Mouse (Mus musculus): ENCODE results near the gene Fermt2. TPM values are rescaled to one million over a fixed set of nuclear protein-coding genes. Genes with fewer than 3 reads are reported as not detected.
"Not testable (repeated sequence)": the region's sequence is repeated elsewhere in the genome, so short reads cannot be mapped to it uniquely, and the experiment has no call there.

Fermt2 gene
- total RNA-seq, 1 experiment from 2014 or later: not detected

GRCm38 (mm10) chr14:45469446-45469845 is 60.5 kb downstream of the Fermt2 start:
- no peak for ATAC-seq (replicated peaks; ENCODE audit: low read depth, poor library complexity, severe bottlenecking)

- not testable (repeated sequence) for ATAC-seq (replicated peaks; ENCODE audit: low read depth, poor library complexity, severe bottlenecking)
These were observed 63.5 kb downstream of the Fermt2 start for GRCm38 (mm10) chr14:45466371-45466770.

DNA sequence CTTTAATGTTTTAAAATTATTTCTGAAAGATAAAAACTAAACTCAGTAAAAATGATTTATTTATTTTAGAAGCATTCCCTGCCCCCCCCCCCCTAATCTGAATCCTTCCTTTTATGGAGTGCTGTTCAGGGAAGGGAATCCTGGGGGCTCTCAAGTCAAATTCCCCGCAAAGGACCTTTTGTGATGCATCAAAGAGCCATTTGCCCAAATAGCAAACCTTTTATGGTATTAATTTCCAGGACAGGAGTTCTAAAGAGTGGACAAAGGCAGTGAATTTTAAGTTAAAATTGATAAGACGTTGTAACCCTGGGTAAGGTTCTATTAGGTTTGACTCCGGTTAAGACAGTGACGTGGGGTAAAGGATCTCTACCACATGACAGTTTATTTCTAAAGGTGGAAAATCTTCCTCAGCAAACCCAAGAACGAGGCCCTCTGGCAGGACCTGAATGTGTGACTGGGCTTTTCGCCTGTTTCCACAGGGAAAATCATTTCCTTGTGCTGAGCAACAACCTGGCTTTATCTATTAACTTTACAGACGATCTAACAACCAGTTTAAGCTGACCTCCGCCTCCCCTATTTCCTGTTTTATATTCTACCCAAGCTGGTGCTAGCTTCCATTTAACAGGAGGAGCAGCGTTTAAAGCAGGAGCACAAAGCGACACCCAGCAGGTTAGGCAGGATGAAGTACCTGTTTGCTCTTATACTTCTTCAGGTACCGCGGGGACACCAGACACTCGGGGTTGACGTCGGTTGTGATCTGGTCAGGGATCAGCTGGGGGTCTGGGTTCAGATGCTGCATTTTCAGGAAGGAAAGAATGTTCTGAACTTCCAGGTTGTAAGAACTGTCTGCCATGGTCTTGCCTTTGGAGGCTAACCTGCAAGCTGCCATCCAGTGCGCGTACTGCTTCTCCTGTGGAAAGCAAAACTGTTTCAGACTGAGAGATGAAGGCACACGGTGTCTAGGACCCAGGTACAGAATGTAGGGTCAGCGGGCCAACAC is 65.6 kb downstream of the Fermt2 start:
- no peak for ATAC-seq (replicated peaks; ENCODE audit: low read depth, poor library complexity, severe bottlenecking)

GRCm38 (mm10) chr14:45463599-45463998 is 66.3 kb downstream of the Fermt2 start:
- no peak for ATAC-seq (replicated peaks; ENCODE audit: low read depth, poor library complexity, severe bottlenecking)

DNA sequence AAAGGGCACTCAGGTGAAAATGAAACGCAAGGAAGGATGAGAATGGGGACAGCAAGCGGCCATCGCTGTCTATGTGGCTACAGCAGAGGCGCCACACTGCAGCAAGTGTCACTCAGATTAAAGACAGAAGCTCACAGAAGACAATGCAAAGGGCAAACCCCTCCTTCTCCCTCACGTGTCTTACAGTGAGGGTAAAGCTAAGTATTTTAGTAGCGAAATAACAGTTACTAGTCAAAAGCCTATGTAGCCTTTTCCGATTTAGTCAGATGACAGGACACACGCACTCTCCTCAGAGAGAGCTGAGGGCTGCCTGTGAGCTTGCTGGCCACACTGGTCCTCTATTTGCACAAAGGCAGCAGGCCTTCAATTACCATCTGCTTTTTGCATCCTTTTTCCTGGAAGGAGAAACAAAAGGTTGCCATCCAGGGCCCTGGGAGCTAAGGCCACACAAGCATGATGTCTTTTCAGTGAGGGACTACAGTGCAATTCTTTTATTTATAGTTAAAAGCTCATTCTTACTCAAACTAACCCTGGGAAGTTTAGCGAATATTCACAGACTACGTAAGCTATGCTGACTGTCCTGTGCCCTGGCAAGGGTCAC is 66.9 kb downstream of the Fermt2 start:
- no peak for ATAC-seq (replicated peaks; ENCODE audit: low read depth, poor library complexity, severe bottlenecking)

GRCm38 (mm10) chr14:45462374-45462773 is 67.5 kb downstream of the Fermt2 start:
- no peak for ATAC-seq (replicated peaks; ENCODE audit: low read depth, poor library complexity, severe bottlenecking)

DNA sequence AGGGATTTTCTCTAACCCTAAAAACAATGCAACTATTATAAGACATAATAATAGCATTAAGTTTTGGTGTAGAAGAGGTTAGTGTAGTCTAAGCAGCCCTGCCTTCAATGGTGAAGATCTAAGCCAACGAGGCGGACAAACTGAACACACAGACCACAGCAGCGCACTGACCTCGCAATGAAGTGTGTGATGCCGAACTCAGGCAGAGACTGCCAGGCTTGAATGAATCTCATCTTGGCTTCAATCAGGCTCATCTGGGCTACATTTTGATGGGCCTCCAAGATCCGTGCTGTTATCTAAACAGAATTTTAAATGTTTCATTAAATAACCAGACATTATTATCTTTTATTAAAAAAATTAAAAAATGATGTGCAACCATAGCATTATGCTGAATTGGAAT is 68.0 kb downstream of the Fermt2 start:
- no peak for ATAC-seq (replicated peaks; ENCODE audit: low read depth, poor library complexity, severe bottlenecking)

- ATAC-seq (replicated peaks; ENCODE audit: low read depth, poor library complexity, severe bottlenecking): no peak
These were observed 69.4 kb downstream of the Fermt2 start for GRCm38 (mm10) chr14:45460491-45460890.

- no peak for ATAC-seq (replicated peaks; ENCODE audit: low read depth, poor library complexity, severe bottlenecking)
These were observed 70.0 kb downstream of the Fermt2 start for GRCm38 (mm10) chr14:45459877-45460276.

GRCm38 (mm10) chr14:45457003-45457402 is 72.9 kb downstream of the Fermt2 start:
- ATAC-seq (replicated peaks; ENCODE audit: low read depth, poor library complexity, severe bottlenecking): no peak

GRCm38 (mm10) chr14:45456502-45456846 is 73.4 kb downstream of the Fermt2 start:
- no peak for ATAC-seq (replicated peaks; ENCODE audit: low read depth, poor library complexity, severe bottlenecking)

GRCm38 (mm10) chr14:45455651-45456501 is 74.0 kb downstream of the Fermt2 start:
- no peak for ATAC-seq (replicated peaks; ENCODE audit: low read depth, poor library complexity, severe bottlenecking)

- ATAC-seq (replicated peaks; ENCODE audit: low read depth, poor library complexity, severe bottlenecking): no peak
These were observed 76.2 kb downstream of the Fermt2 start for GRCm38 (mm10) chr14:45453538-45454233.

DNA sequence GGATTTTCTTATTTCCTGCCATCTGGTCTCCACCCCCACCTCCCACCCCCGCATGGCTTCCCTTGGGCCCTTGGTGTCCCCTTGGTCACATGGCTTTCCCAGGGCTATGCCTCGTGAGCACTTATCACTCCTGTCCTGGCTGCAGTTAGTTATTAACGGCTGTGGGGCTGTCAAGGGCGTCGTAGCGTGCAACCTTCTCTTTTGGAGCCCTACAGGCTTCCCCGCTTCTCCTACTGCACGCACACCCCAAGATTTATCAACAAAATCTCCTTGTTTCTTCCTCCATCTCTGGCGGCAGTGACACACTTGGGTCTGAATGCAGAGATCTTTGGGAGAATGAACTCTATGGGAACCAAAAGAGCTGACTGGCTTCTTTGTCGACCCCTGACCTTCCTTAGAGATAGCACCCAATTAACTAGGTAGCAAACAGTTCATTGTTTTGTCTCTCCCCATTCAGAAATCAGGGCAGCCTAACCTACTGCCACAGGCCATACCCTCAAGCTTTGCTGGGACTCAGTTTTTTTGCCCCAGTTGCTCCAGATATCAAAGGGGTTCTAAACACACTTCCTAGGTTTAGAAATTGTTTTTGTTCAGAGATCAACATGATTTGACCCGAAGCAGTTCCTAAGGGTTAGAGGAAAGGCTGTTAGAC is 76.9 kb downstream of the Fermt2 start:
- no peak for ATAC-seq (replicated peaks; ENCODE audit: low read depth, poor library complexity, severe bottlenecking)

GRCm38 (mm10) chr14:45452148-45452547 is 77.8 kb downstream of the Fermt2 start:
- ATAC-seq (replicated peaks; ENCODE audit: low read depth, poor library complexity, severe bottlenecking): no peak

DNA sequence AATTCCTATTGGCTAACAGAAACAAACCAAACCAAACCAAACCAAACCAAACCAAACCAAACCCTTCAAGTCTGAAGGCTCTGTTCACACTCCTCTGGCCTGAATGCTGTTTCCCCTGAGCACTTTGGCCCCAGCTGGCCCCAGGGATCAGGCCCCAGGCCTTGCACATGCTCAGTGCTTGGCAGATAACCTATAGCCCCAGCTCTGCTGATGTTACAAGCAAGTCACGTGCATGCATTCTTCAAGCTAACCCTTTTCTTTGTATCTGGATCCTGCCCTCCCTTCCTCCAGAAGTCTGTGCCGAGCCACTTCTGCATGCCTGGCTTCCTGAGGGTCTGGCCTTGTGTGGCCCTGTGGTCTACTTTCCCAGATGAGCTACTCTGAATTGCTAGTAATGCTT is 78.8 kb downstream of the Fermt2 start:
- no peak for ATAC-seq (replicated peaks; ENCODE audit: low read depth, poor library complexity, severe bottlenecking)

DNA sequence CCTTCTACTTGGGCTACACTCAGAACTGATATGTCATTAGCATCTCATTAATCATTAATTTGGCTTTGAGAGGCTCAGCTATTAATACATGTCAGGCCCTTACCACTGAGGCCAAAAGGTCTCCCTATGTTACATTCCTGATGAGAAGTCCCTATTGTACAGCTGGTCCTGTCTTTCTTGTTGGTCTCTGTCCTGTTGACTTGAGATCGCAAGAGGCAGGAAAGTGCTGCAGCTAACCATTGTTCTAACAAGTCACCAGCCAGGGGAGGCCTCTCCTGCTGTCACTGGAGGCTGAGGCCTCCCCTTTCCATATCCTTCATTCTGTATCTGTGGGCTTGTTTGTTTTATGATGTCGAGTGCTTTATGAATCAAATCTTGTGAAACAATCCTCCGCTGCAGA is 83.1 kb downstream of the Fermt2 start:
- ATAC-seq (replicated peaks; ENCODE audit: low read depth, poor library complexity, severe bottlenecking): no peak

DNA sequence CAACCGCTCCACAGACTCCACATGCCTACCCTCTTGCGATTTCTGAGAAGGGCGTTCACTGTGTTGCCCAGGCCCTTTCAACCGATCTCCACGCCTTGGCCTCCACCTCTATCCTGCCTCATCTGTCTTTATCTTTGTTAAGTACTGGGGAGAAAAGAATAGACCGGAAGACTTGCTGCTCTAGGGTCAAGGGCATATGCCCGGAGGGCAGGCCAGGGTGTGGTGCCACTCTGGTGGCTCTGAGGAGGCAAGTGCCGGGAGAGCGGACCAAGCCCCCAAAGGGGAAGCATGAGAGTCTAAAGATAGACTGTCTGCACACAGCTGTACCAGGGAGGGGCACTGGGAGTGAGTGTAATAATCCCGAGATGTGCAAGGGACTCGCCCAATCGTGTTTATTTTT is 84.5 kb downstream of the Fermt2 start:
- ATAC-seq (replicated peaks; ENCODE audit: low read depth, poor library complexity, severe bottlenecking): no peak

- ATAC-seq (replicated peaks; ENCODE audit: low read depth, poor library complexity, severe bottlenecking): no peak
These were observed 85.0 kb downstream of the Fermt2 start for GRCm38 (mm10) chr14:45444870-45445269.
